Mouse (Mus musculus) kidney, adult 18-20 months (tissue): Measurements from ENCODE around the gene Zfp978.
"Not testable (repeated sequence)": the region's sequence is repeated elsewhere in the genome, so short reads cannot be mapped to it uniquely, and the experiment has no call there.

Experiments
- DNase-seq: peaks from one replicate; pipeline ENCODE4 v3.0.0; 2021

The Zfp978 gene

DNA sequence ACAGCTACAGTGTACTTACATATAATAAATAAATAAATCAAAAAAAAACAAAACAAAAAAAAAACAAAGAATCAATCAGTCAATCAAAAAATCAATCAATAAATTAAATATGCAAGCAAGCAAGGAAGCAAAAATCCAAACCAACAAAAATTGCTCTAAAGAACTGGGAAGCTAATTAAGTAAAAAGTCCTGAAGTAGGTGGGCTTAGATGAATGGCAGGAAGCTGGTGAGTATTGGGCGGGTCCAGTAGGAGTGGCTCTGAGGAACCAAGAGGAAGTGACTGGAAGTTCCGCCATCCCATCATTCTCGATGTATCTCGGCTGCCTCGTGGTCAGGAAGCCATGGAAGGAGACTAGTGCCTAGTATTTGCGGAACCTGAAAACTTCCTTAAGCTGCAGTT lies at the start of gene Zfp978:
Gene Zfp978 (plus strand): TSS at position 301 of the 400 bp plus-strand sequence.
- not testable (repeated sequence) for DNase-seq

DNA sequence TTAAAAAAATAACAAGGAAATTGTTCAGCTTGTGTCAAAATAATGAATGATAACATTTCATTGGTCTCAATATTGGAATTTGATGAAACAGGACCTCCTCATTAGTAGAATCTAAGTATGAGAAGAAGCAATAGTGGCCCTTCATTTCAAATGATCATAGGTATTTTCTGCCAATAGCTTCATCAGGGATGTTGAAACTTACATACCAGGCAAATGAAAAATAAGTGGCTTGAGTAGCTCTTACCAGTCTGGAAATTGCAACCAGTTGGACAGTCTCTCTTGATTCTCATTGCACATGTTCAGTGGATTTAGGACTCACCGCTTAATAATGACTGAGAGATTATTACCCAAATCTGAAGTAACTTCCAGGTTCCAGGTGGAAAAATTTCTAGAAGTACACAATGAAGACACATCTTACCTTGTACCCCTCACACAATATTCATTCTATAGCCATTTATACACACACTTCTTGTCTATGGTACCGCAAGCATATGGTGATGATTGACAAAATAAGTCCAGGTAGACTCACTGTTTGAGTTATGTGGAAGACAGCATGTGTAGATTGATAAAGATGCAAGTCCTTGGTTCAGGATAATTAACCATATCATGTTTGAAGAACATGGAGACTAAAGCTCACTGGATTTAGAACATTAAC lies 25.9 kb upstream of the Zfp978 start:
- DNase-seq, result not testable (repeated sequence)

DNA sequence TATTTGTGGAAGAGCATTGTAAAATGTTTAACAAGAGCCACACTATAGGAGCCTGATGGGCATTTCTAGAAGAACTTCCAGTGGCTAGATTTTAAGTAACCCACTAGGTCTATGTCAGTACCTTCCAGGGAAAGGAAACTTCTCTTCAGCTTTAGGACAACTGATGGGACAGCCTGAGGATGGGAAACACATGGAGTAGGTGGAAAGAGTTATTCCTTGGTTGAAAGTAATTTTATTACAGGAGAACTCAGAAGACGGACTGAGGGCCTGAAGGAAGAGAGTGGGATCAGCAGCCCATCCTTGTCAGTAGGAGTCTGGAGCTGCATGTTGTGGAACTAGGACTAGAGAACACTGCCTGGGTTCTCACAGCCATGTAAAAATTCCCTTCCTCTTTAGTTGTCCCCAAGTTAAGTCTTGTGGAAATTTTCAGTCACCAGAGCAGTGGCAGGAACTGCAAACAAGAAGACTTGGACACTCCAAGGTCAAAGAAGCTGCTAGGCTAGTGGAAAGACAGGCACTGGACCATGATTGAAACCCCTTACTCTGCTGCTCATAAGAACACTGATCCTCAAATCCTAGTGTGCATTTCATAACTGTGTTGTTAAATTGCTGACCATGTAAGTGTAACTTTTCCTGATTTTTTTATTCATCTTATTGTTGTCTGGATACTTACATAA lies 25.3 kb upstream of the Zfp978 start:
- DNase-seq, result not testable (repeated sequence)

DNA sequence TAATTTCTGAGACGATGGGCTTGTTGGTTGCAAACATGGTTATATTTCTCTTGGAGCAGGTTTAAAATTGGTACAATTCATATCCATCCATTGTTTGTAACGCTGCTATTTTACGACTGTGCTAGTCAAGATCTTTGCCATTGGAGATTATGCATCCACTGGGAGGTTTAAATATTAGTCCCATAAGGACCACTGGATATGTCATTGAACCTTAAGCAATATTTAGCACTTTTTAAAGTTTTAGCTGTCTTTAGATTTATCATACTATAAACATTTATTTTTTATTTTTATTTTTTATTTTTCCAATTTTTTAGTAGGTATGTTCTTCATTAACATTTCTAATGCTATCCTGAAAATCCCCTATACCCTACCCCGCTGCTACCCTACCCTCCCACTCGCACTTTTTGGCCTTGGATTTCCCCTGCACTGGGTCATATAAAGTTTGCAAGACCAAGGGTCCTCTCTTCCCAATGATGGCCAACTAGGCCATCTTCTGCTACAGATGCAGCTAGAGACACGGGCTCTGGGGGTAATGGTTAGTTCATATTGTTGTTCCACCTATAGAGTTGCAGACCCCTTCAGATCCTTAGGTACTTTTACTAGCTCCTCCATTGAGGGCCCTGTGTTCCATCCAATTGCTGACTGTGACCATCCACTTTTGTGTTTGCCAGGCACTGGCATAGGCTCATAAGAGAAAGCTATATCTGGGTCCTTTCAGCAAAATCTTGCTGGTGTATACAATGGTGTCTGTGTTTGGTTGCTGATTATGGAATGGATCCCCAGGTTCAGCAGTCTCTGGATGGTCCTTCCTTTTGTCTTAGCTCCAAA lies 24.5 kb upstream of the Zfp978 start:
- not testable (repeated sequence) for DNase-seq

DNA sequence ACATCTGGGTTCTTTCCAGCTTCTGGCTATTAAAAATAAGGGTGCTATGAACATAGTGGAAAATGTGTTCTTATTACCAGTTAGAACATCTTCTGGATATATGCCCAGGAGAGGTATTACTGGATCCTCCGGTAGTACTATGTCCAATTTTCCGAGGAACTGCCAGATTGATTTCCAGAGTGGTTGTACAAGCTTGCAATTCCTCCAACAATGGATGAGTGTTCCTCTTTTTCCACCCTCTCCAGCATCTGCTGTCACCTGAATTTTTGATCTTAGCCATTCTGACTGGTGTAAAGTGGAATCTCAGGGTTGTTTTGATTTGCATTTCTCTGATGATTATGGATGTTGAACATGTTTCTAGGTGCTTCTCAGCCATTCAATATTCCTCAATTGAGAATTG lies 23.6 kb upstream of the Zfp978 start:
- DNase-seq, result not testable (repeated sequence)

DNA sequence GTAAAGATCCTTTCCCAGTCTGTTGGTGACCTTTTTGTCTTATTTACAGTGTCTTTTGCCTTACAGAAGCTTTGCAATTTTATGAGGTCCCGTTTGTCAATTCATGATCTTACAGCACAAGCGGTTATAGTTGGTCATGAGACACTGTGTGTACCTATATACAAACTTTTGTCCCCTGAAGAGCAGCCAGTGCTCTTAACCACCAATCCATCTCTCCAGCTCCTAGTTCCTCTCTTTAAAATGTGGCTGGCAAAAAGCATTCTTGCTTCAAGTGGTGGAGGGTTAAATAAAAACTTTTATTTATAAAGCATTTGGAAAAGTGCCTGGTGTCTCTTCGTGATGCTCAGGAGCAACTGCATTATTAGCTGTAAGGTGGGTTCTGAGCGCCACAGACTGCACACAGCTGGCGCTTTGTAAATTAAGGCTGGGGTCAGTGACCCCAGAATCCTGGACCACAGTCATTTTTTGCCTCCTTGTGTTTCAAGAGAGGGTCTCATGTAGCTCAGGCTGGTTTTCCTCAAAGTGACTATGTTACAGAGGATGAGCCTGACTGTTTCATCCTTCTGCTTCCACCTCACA lies 23.0 kb upstream of the Zfp978 start:
- DNase-seq, result no peak

DNA sequence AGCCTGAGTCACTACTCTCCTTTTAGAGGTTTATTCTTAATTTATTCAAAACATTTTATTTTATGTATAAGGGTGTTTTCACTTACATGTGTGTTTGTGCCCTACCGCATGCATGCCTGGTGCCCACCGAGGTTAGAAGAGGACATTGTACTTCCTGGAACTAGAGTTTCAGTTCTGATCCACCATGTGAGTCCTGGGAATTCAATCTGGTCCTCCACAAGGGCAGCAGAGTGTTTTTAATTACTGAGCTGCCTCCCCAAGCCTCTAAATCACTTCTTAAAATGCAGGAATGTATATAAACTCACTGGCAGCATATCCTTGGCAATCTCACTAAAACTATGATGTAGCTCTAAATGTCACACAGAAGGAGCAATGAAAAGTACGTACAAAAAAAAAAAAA lies 22.4 kb upstream of the Zfp978 start:
- DNase-seq, result not testable (repeated sequence)

DNA sequence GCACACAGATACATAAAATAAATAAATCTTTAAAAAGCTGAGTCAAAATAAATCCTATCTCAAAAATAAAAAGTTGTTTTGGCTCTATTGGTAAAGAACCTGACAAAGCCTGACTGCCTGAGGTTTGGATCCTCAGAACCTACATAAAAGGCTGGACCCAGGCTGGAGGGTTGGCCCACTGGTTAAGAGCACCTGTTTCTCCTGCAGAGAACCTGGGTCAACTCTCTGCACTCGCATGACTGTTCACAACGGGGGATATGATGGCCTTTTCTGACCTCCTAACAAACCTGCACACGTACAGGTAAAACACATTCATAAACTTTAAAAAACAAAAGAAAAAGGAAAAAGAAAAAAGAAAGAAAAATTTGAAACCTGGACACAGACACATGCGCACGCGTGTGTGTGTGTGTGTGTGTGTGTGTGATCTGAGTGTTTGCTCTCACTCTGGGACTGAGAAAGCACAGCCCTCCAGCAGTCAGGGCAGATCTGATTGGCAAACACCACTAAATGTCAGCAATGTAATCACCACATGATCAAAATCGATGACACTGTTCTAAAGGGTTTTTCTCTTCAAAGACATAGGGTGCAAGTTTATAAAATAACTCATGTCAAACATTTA lies 21.4 kb upstream of the Zfp978 start:
- not testable (repeated sequence) for DNase-seq

DNA sequence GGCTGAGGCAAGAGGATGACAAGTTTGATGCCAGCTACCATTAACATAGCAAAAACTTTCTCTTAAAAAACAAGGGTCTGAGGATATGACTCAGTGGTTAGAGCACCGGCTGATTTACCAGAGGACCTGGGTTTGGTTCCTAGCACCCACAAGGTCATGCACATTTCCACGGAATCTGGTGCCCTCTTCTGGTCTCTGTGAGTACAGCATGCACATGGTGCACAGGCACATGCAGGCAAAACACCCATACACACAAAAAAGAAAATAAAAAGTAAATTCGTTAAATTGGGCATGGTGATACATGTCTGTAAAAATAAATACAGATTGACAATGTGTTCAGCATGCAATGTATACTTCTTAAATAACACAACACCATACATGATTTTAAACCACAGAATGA lies 20.9 kb upstream of the Zfp978 start:
- DNase-seq, result not testable (repeated sequence)

DNA sequence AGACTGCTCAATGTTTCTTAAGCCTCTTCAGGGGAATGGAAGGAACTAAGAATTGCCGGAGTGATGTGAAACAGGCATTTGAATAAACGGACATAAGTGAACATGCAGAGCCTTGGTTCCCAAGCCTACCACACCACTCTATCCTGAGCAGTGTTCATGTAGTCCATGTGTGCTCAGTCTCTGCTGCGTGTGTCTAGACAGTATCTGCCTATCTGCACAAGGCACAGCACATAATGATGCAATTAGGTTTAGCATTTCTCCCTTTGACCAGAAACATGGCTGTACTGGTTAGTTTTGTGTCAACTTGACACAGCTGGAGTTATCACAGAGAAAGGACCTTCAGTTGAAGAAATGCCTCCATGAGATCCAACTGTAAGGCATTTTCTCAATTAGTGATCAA lies 20.2 kb upstream of the Zfp978 start:
- not testable (repeated sequence) for DNase-seq

DNA sequence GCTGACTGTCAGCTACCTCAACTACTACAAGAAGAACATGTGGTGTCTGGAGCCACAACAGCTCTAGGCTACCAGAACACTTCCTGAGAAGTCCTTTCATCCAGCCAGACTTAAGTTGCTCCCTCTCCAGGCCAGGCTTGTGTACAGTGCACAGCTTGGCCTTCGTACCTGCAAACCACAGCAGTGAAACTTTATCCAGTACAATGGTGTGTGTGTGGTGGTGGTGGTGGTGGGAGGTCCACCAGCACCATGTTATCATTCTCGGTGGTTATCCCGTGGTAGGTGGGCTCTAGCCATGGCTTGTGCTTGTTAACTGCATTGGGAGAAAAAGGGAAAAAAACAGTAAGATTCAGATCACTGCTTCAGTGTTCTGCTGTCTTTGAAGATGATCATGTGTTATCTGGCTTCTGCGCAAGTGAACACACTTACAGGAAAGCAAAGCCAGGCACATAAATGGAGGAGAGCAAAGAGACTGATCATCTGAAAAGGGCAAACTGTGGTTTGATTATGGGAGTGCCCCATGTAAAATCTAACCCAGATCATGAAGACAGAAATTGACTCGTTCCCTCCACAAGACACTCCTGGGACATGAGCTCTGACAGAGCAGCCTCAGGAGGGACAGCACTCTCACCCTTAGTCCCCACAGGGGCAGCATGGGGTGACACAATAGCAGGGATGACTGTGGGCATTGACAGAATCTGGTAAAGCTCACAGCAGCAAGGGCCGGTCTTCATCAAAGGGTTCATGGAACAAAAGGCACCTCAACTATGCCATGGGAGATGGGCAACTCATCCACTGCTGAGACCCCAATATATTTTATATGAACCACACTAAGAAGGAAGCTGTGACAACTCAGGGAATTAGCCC lies 17.8 kb upstream of the Zfp978 start:
- not testable (repeated sequence) for DNase-seq

DNA sequence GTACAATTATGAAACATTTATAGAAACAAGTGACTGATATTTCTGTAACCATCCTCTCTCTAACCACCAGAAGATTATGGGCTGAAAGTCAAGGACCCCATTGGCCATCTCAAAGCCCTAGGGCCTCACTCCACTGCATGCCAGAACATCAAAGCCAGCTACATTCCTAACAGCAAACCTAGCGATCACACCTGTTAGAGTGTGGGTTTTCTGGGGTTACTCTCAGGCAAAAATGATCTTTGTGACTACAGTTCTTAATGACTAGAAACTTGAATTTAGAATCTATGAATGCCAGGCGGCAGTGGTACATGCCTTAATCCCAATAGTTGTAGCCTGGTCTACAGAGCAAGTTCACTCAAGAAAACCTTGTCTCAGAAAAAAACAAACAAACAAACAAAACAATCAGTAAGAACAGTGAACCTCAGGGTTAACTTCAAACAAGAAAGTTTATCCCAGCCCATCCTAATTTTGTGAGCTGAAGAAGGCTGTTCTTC lies 16.0 kb upstream of the Zfp978 start:
- not testable (repeated sequence) for DNase-seq

DNA sequence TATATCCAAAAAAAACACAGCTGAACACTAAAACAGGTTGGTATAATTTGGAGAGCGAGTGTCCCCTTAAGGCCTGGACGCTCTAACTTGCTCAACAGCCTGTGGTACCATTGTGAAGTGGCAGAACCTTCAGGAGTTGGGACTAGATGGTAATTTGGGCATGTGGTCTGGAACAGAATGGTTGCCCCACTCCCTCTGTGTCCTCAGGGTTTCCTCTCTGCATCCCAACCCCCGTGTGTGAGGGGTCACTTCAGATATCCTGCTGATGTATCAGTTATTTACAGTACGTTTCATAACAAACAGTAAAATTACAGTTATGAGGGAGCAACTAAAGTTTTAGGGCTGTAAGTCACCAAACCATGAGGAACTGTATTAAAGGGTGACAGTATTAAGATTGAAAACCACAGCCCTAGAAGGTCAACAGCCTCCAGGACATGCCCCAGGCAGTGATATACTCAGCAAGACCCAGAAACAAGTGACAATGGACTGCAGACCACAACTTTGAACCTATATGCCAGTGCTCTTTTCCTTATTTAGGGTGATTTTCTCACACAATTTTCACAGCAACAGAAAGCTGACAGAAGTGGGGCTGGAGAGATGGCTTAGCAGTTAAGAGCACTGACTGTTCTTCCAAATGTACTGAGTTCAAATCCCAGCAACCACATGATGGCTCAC lies 14.6 kb upstream of the Zfp978 start:
- DNase-seq, result not testable (repeated sequence)

DNA sequence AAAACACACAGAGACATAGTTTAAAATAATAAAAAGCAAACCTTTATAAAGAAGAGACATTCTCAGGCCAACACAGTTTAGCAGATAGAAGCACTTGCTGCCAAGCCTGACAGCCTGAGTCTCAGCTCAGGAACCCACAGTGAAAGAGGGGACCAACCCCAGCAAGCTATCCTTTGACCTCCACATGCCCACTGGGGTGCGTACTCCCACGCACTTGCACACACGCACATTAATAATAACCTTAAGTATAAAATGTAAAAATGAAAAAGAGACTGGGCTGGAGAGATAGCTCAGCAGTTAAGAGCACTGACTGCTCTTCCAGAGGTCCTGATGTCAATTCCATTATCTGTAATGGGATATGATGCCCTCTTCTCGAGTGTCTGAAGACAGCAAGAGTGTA lies 13.8 kb upstream of the Zfp978 start:
- not testable (repeated sequence) for DNase-seq

DNA sequence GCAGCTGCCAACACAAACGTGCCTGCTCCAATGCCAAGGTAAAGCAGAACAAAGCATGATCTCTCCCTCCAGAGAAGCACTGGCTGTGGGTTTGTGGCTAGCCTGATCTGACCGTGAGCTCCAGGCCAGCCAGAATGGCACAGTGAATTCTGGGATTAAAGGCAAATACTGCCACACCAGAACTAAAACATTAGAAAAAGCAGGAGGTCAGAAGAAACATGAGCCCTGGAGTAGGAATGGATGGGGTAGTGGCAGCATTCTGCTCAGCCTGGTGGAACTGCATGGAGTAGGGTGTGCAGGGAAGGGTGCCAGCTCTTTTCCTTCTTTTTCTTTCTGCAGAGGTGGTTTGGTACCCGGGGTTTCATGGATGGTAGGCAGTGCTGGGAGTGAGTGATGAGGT lies 13.2 kb upstream of the Zfp978 start:
- DNase-seq, result not testable (repeated sequence)

DNA sequence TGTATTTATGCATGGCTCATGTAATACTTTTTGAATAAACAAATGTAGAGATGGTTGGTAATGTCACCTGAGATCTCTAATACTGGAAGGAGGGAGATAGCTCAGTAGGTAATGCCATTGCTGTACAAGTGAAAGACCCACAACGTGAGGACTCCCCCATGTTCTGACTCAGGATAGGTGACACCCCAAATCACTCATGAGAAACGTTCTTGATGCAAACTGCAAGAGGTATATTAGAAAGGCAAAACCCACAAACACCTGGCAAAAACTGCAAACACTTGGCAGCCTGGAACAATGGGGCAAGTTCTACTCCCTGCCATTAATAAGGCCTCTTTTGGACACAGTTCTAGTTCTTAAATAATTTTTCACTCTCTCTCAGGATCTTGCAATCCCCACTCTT lies 12.7 kb upstream of the Zfp978 start:
- DNase-seq, result not testable (repeated sequence)

DNA sequence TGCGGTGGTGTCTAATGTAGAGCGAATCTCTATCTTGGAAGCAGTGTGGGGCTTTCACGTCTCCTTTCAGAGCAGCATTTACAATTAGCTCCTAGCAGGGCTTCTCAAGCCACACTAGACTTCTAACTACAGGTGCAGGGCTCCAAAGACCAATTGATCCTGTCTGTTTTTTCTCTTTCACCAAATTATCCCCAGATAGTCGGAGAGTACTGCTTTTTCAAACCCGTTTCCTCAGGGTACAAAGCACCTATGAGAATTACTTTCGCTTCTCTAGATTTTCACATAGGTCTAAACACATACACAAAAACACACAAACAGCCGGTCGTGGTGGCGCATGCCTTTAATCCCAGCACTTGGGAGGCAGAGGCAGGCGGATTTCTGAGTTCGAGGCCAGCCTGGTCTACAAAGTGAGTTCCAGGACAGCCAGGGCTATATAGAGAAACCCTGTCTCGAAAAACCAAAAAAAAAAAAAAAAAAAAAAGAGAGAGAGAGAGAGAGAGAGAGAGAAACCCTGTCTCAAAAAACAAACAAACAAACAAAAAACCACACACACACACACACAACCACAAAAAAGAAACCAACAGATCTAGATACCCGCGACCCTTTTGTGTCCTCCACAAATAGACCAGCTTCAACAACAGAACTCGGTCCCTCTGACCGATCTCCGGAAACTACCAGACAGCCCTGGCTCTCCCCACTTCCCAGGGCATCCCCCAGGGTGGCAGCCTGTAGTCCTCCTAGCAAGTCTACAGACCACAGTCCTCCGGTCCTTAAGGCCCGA lies 12.0 kb upstream of the Zfp978 start:
- not testable (repeated sequence) for DNase-seq

DNA sequence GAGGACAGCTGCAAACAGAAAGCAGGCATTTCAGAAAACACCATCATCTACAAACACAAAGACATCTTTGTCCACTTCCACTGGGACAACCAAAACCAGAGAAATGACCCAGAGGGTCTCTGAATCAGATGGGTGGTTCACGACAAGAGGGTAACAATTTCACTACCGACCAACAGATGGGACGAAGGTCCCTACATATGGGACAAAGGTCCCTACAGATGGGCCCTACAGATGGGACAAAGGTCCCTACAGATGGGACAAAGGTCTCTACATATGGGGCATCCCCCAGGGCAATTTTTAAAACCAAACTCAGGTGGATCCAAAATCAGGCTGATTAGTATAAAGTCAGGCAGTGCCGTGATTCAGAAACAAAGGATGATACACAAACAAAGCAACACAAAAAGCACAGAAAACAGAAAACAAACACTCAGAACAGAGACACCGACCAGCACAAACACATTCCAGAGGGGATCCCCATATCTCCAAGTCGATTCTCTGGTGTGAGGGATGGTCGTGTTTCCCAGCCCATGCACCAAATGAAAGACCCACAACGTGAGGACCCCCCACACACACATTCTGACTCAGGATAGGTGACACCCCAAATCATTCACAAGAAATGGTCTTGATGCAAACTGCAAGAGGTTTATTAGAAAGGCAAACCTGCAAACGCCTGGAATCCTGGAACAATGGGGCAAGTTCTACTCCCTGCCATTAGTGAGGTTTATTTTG lies 11.3 kb upstream of the Zfp978 start:
- DNase-seq, result not testable (repeated sequence)

DNA sequence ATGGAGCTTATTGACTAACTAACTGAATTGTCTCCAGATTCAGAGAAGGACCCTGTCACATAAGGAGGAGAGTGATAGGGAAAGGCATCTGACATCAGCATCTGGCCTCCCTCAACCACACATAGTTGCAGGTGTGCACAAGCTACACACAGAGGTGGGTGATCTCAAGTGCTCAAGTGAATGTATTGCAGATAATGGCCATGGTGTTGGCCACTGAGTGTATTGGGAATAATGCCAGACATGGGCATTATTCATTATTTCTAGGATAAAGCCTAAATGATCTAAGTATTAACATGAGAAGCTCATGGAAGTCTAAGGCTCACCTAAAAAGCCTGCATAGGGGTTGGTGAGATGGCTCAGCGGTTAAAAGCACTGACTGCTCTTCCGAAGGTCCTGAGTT lies 10.6 kb upstream of the Zfp978 start:
- not testable (repeated sequence) for DNase-seq
